Mouse (Mus musculus): ENCODE measurements at regions not wholly inside any gene's neighbourhood (a gene's known extent, or its start where the extent isn't known, plus 50 kb on each side); places are given as distances from the start of the nearest gene placed in this dataset.

GRCm38 (mm10) chr5:45256256-45256999 is 193.6 kb downstream of the Qdpr start:
- TF ChIP-seq POLR2A (IDR thresholded peaks at IDR 0.05; ENCODE audit: extremely low read depth, insufficient read depth, low read length) (no peak), CTCF (IDR thresholded peaks at IDR 0.05; ENCODE audit: low read depth, low read length) (no peak)

Measured in liver, adult 2 months (tissue).